Mouse (Mus musculus): ENCODE measurements around the gene Unc13a. TPM values are rescaled to one million over a fixed set of nuclear protein-coding genes. Genes with fewer than 3 reads are reported as not detected.
A peak's percentile ranks its signal among the peaks of the same experiment; 100 is the strongest.

Unc13a gene
- polyA plus RNA-seq, 1 experiment, result not detected

DNA sequence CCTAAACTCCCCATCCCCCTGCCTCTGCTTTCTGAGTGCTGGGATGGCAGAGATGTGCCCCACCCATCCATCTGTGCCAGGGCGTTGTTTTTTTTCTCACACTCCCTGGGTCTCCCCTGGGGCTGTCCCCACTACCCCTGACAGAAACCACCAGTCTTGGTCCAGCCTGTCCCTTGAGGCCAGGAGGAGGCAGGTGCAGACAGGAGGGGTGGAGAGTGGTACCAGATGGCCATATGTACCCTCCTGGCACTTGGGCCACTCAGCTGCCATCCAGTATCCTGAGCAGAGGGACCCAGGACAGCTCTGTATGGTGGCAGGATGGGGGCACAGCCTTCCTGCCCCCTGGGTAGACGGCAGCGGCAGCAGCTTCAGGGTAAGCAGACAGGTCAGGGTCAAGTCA, 74.1 kb downstream of the Unc13a start, which contains the start of gene Fam129c:
TSS of gene Fam129c (plus strand) at position 198 of the 400 bp plus-strand sequence.
- 65% methylated on average over 3 of the region's 3 CpGs for WGBS
- H3K4me1 ChIP-seq (ENCODE audit: control insufficient read depth, insufficient read depth, low read length), result peaks cover 10% of the 10 kb centered on the region
- no peak for TF ChIP-seq CTCF (IDR thresholded peaks at IDR 0.05; ENCODE audit: control insufficient read depth, insufficient read depth, low read length)
- peak; percentile 56; the same call in 1 of the 2 replicates for TF ChIP-seq POLR2A (IDR thresholded peaks at IDR 0.05; ENCODE audit: borderline replicate concordance, control insufficient read depth, low read depth, low read length)
- peak within 1 kb of the TSS; percentile 52 for H3K4me3 ChIP-seq (replicated peaks; ENCODE audit: control insufficient read depth, low read depth, low read length)
- H3K27ac ChIP-seq (ENCODE audit: control insufficient read depth, insufficient read depth, low read depth, low read length, poor library complexity), result peak within 1 kb of the TSS; percentile 79

DNA sequence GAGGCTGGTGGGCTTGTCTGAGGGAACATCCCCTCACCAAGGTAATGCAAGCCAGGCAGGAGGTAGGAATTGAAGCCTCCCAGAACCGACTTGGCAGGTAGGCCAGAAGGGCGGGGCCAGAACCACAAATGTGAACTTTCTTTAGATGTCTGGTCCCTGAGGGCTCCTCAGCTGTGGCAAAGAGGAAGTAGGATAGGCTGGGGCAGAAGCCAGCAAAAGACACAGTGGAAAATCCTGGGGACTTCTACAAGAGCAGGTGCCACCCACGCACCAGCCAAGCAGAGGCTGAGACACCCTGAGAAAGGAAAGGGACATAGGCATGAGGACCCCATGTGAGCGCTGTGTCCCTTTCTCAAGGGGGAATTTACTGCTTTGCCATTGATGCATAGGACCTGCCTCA, 74.8 kb downstream of the Unc13a start:
- Histone ChIP-seq H3K4me3 (replicated peaks; ENCODE audit: control insufficient read depth, low read depth, low read length) (peak overlapping the region; percentile 26), H3K4me1 (ENCODE audit: control insufficient read depth, insufficient read depth, low read length) (peaks cover 10% of the 10 kb centered on the region), H3K27ac (ENCODE audit: control insufficient read depth, insufficient read depth, low read depth, low read length, poor library complexity) (peak overlapping the region; percentile 72)
- TF ChIP-seq POLR2A (IDR thresholded peaks at IDR 0.05; ENCODE audit: borderline replicate concordance, control insufficient read depth, low read depth, low read length) (no peak), CTCF (IDR thresholded peaks at IDR 0.05; ENCODE audit: control insufficient read depth, insufficient read depth, low read length) (no peak)
- WGBS, result 36% methylated on average over 4 of the region's 4 CpGs

DNA sequence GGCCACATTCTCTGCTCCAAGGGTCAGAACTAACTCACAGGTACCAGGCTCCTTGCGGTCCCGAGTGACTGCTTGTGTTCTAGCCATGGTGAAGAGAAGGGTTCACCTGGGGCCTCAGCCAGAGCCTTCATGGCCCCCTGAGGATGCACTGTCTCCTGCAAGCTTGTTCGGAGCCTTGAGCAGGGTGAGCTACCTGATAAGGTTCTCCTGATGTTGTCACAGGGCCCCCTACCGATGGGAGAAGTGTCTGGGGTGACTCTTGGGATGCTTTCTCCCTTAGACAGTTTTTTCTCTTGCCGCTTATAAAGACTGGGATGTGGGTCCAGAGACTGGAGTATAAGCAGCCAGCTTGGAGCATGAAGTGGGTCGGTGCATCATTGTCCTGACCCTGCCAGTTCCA, 75.2 kb downstream of the Unc13a start:
- 60% methylated on average over 6 of the region's 6 CpGs for WGBS
- H3K4me1 ChIP-seq (ENCODE audit: control insufficient read depth, insufficient read depth, low read length), result peaks cover 10% of the 10 kb centered on the region
- TF ChIP-seq POLR2A (IDR thresholded peaks at IDR 0.05; ENCODE audit: borderline replicate concordance, control insufficient read depth, low read depth, low read length) (no peak), CTCF (IDR thresholded peaks at IDR 0.05; ENCODE audit: control insufficient read depth, insufficient read depth, low read length) (no peak)
- peak overlapping the region; percentile 69 for H3K27ac ChIP-seq (ENCODE audit: control insufficient read depth, insufficient read depth, low read depth, low read length, poor library complexity)
- no peak overlapping the region for H3K4me3 ChIP-seq (replicated peaks; ENCODE audit: control insufficient read depth, low read depth, low read length)

DNA sequence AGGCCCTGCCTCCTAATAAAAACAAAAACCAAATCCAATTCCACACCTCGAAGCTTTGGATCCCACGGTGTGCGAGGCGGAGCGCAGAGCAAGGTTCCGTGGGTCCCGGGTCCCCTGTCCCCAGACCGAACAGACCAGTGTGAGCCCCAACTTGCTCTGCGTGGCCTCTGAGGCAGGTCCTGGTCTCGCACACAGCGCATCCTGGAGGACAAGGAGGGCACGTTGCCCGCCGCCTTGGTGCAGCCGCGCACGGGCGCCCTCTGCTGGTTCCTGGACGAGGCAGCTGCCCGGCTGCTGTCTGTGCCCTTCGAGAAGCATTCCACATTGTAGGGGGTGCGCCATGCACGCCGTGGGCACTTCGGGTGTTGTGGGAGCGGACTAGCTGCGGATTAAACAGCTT, 75.7 kb downstream of the Unc13a start:
- TF ChIP-seq CTCF (IDR thresholded peaks at IDR 0.05; ENCODE audit: control insufficient read depth, insufficient read depth, low read length) (peak; percentile 97), POLR2A (IDR thresholded peaks at IDR 0.05; ENCODE audit: borderline replicate concordance, control insufficient read depth, low read depth, low read length) (peak; percentile 60; the same call in 1 of the 2 replicates)
- WGBS, result 15% methylated on average over 27 of the region's 27 CpGs
- H3K4me1 ChIP-seq (ENCODE audit: control insufficient read depth, insufficient read depth, low read length), result peaks cover 12% of the 10 kb centered on the region
- H3K4me3 ChIP-seq (replicated peaks; ENCODE audit: control insufficient read depth, low read depth, low read length), result peak overlapping the region; percentile 17
- peak overlapping the region; percentile 69 for H3K27ac ChIP-seq (ENCODE audit: control insufficient read depth, insufficient read depth, low read depth, low read length, poor library complexity)

DNA sequence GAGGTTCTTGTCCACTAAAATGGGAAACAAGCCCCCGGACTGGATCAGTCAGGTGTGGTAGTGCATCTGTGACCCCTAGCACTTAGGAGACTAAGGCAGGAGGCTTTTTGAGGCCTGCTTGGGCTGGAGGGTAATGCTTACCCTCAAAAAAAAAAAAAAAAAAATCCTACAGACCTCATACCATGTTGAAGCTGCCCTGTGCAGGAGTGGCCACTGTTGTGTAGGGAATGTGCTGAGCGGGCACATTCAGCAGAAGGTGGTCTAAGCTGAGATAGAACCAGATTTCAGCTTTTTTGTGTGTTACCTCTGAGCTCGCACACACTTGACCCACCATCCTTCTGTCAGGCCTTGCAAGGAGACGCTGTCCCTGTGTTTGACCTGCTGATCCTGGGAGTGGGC, 77.2 kb downstream of the Unc13a start:
- Histone ChIP-seq H3K27ac (ENCODE audit: control insufficient read depth, insufficient read depth, low read depth, low read length, poor library complexity) (peak overlapping the region; percentile 39), H3K4me3 (replicated peaks; ENCODE audit: control insufficient read depth, low read depth, low read length) (peak overlapping the region; percentile 13), H3K4me1 (ENCODE audit: control insufficient read depth, insufficient read depth, low read length) (peaks cover 16% of the 10 kb centered on the region)
- 90% methylated on average over 4 of the region's 4 CpGs for WGBS
- TF ChIP-seq CTCF (IDR thresholded peaks at IDR 0.05; ENCODE audit: control insufficient read depth, insufficient read depth, low read length) (no peak), POLR2A (IDR thresholded peaks at IDR 0.05; ENCODE audit: borderline replicate concordance, control insufficient read depth, low read depth, low read length) (no peak)

DNA sequence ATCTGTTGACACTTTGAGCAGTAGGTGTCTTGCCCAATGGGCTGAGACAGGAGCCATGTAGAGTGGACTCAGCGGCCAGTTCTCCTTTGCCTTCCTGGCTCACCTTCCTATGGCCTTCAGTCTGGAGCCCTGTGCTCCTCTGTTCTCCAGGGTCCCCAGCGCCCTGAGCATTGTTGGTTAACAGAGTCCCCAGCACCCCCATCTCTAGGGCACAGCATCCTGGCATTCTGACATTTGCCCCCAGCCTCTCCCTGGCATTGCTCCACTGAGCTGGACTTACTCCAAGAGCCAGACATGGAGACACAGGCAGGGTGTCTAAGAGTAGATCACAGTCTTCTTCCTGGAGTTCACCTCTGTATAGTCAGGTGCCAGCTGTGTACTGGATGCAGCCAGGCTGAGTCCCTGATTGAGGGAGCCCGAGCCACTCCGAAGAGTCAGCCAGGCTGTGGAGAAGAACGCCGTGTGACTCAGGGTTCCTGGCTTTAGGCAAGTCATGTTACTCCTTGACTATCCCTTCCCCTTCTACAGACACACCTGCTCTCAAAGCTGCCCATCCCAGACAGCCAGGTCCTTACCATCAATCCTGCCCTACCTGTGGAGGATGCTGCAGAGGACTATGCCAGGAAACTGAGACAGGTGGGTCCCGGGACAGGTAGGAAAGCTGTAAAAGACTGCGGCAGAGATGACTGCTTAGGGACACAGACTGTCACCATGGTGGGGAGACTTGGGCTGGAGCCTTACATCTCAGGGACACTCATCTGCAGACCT, 77.8 kb downstream of the Unc13a start:
- WGBS, result 77% methylated on average over 8 of the region's 8 CpGs
- TF ChIP-seq CTCF (IDR thresholded peaks at IDR 0.05; ENCODE audit: control insufficient read depth, insufficient read depth, low read length) (no peak), POLR2A (IDR thresholded peaks at IDR 0.05; ENCODE audit: borderline replicate concordance, control insufficient read depth, low read depth, low read length) (no peak)
- Histone ChIP-seq H3K4me1 (ENCODE audit: control insufficient read depth, insufficient read depth, low read length) (peaks cover 16% of the 10 kb centered on the region), H3K4me3 (replicated peaks; ENCODE audit: control insufficient read depth, low read depth, low read length) (peak overlapping the region; percentile 6), H3K27ac (ENCODE audit: control insufficient read depth, insufficient read depth, low read depth, low read length, poor library complexity) (peak overlapping the region; percentile 99)

DNA sequence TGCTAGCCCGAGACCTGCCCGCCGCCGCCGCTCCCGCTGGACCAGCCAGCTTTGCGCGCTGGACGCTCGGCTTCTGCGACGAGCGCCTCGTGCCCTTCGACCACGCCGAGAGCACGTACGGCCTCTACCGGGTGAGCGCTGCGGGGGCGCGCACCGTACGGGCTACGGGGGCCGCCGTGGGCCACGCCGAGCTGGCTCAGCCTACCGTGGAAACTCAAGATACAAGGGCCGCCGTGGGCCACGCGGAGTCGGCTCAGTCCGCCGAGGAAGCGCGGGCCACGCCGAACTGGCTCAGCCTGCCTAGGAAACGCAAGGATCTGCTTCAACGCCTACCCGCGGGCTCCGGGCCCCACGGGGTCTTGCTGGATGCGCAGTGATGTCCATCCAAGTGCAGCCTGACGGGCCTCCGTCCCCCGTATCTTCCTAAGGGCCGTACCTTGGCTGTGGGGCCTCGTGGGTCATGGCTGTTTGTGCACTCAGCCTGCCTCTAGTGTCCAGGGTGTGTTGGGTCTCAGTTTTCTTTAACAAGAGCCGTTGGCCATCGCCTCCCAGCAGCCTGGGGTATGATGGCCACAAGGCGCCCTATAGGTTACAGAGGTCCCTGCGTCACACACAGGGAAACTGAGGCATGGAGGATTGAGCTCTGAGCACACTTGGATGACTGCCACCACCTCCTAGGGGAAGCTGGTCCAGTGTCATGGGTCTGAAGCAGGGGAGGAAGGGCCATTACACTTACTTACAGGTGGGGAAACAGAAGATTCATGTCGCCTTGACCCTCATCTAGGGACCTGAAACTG, 79.0 kb downstream of the Unc13a start:
- Histone ChIP-seq H3K4me1 (ENCODE audit: control insufficient read depth, insufficient read depth, low read length) (peaks cover 18% of the 10 kb centered on the region), H3K4me3 (replicated peaks; ENCODE audit: control insufficient read depth, low read depth, low read length) (peak overlapping the region; percentile 80), H3K27ac (ENCODE audit: control insufficient read depth, insufficient read depth, low read depth, low read length, poor library complexity) (peak overlapping the region; percentile 99)
- TF ChIP-seq POLR2A (IDR thresholded peaks at IDR 0.05; ENCODE audit: borderline replicate concordance, control insufficient read depth, low read depth, low read length), result no peak
- TF ChIP-seq CTCF (IDR thresholded peaks at IDR 0.05; ENCODE audit: control insufficient read depth, insufficient read depth, low read length), result no peak; the same call in 1 of the 2 replicates
- WGBS, result 3% methylated on average over 60 of the region's 60 CpGs
